Mouse (Mus musculus) c-Kit-positive CD71-negative TER-119-negative erythroid progenitor cells, embryonic 14.5 days (primary cell): ENCODE results near the gene Psmd11.

Experiments
- DNase-seq: peaks from one replicate; pipeline ENCODE4 v3.0.0-alpha.2; 2013; ENCODE audit warnings: low read depth

Gene Psmd11

GRCm38 (mm10) chr11:80505581-80505980 is 77.2 kb downstream of the Psmd11 start:
- DNase-seq: no peak

DNA sequence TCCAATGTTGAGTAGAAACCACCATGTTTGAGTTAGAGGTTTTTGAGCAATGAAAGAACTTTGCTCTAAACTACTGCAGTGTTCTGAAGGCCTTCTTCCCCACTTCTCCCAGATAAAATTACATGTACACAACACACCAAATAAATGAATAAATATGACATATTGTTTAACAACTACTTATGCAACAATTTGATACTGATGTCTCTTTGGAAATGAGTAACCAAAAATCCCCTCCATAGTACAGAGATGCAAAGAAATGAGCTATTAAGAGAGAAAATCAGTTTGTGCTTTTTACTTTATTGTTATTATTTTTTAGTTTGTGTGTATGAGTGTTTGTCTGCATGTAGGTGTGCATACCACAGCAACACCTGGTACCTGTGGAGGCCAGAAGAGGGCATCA is 78.1 kb downstream of the Psmd11 start:
- no peak for DNase-seq

- no peak for DNase-seq
Measured at GRCm38 (mm10) chr11:80507791-80508190, 79.4 kb downstream of the Psmd11 start.

- DNase-seq: peak; percentile 31
Measured at GRCm38 (mm10) chr11:80508361-80509175, 80.2 kb downstream of the Psmd11 start.

DNA sequence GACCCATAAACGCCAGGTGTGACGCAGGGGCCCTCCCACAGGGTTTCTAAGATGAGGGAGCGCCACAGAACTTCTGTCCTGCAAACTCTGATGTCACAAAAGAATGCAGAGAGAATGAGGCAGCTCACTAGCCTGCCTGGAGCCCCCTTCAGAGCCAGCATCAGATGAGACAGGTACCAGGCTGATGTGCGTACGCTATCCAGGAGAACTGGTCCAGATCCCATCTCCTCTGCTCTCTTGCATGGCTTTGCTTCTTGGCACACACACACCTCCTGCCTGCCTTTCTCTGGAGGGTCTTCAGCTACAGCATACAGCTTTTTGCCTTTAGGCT is 80.7 kb downstream of the Psmd11 start:
- no peak for DNase-seq

- no peak for DNase-seq
Measured at GRCm38 (mm10) chr11:80510124-80510523, 81.7 kb downstream of the Psmd11 start.

DNA sequence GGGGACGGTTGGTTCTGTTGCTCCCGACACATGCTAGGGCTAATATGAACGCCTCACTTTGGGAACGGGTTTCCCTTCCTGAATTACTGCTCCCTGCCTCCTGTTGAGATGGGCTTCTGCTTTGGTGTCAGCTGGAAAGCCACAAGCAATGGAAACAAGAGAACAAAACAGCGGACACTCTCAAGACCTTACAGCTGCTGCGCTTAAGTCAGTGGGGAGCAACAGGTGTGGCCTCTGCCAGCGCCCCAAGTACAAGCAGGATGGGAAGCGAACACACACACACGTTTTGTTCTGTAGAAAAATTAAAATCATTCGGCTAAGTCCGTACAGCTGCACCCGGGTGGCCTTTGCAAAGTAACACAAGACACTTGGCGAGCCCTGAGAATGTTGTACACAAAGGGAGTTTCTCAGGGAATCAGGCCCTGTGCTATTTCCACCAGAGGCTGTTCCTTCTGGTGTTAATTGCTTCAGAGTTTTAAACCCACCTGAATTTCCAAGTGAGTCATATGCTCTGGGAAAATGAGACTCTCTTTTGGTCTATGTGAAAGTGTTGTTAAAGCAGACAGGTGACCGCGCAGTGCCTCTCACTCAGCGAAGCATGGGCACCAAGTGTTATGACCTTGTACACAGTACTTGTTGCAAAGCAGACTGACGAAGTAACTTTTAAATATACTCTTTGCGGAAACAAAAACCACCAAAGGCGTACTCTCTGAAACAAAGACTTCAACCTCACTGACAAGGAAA is 84.1 kb downstream of the Psmd11 start:
- no peak for DNase-seq

DNA sequence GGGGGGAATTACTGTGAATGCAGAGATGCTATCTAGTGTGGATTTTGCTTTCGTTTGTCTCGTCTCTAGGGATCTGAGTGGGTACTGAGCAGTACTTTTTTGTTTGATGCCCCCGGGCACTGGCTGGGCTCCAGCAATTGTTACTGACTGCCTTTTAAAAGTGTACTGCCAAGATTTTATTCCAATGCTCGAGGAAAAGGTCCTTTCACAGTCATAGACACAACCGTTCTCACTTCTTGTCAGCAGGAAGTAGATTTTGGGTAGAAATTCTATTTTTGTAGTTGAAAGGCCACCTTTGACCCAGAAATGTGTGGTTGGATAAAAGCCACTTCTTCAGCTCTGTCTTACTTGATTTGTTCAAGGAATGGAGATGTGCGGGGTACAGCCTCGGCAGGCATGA is 85.4 kb downstream of the Psmd11 start:
- DNase-seq: no peak

DNA sequence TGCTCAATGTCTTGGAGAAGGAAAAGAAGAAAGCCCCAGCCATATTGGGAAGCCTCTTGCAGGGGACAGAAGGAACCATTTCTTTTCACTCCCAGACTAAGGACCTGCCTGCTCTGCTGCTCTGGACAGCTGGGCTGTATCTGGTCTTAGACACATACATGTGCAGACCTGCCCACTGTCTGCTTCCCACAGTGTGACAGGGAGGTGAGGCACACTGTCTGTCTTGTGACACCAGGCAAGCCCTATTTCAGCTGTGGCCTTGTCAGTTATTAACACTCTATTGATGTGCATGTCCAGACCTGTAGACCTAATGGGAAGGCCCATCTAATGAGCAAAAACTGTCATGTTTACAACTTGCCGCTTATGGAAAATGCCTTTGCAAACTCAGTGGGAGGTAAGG is 86.9 kb downstream of the Psmd11 start:
- no peak for DNase-seq

GRCm38 (mm10) chr11:80515895-80516294 is 87.5 kb downstream of the Psmd11 start:
- DNase-seq: no peak

GRCm38 (mm10) chr11:80518421-80519367 is 90.3 kb downstream of the Psmd11 start:
- DNase-seq: no peak

DNA sequence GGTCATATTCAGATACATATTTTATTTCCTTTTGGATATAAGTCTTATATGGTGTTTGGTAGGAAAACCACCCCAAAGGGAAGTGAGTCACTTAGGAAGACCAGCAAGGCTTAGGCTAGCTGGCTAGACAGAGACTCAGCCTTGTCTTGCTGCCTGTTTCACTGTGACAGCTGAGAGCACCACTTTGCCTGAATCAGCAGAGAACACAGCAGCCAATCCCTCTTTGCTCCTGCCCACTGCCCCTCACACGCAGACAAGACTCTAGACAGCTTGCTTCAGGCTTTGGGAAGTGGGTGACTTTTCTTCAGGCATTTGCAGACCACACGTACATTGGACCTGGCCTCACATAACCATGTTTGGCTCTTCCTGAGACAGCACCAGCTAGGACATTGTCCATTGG is 92.7 kb downstream of the Psmd11 start:
- no peak for DNase-seq
